Mouse (Mus musculus) adipocyte (in vitro differentiated cells): ENCODE measurements around the gene Brms1.
"Not testable (repeated sequence)": the region's sequence is repeated elsewhere in the genome, so short reads cannot be mapped to it uniquely, and the experiment has no call there.

Source experiments
- DNase-seq: peaks from one replicate; pipeline ENCODE4 v3.0.0-alpha.2; 2016; ENCODE audit warnings: low spot score

Brms1 gene

DNA sequence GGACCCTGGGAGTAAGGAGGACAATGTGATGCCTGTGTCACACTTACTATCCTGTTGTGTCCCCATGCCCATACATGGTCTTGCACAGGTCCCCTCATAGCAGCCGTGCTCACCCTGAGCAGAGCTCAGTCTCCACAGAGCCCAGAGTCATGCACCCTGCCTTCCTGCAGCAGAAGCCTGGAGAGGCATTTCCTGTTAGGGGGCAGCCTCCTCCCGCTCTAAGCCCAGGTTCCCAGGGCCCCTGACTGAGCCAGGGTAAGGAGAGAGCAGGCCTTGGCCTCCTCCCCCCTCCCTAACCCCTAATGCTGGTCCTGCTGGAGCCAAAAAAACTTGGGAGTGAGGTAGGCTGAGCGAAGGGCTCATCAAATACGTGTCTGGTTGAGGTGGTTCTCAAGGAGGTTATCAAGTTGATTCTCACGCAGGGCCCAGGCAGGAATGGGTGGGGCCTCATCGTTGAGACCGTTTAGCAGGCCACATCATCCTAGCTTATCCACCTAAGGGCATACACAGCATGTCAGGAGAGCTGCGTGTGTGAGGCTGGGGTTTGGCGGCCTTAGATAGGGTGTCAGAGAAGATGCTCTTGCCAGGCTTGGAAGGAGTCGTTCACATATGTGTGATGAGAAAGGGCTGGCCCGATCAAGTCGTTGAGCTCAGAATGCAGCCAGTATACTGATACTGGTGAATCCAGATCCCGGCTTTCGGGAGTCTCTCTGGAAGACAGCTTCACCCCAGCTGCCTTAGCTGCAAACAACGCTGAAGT is 26.1 kb downstream of the Brms1 start:
- DNase-seq = no peak

DNA sequence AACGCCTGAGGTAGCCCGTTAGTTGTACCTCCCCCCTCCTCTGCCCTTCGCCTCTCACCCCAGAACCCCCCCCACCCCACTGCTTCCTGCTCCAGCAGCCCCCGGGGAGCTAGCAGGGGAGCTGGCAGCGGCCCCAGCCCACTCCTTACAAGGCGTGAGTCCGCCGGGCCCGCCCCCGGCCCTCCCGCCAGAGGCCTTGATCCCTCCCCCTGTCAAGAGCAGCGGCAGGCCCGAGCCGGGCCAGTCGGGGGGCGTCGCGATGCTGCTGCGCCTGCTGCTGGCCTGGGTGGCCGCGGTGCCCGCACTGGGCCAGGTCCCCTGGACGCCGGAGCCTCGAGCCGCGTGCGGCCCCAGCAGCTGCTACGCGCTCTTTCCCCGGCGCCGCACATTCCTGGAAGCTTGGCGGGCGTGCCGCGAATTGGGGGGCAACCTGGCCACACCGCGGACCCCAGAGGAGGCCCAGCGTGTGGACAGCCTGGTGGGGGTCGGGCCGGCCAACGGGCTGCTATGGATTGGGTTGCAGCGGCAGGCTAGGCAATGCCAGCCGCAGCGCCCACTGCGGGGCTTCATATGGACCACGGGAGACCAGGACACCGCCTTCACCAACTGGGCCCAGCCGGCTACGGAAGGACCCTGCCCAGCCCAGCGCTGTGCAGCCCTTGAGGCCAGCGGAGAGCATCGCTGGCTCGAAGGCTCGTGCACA is 26.9 kb downstream of the Brms1 start, which contains the start of gene Cd248:
Cd248 (plus strand) TSS at position 212 of the 703 bp plus-strand sequence.
- DNase-seq = peak; percentile 56

DNA sequence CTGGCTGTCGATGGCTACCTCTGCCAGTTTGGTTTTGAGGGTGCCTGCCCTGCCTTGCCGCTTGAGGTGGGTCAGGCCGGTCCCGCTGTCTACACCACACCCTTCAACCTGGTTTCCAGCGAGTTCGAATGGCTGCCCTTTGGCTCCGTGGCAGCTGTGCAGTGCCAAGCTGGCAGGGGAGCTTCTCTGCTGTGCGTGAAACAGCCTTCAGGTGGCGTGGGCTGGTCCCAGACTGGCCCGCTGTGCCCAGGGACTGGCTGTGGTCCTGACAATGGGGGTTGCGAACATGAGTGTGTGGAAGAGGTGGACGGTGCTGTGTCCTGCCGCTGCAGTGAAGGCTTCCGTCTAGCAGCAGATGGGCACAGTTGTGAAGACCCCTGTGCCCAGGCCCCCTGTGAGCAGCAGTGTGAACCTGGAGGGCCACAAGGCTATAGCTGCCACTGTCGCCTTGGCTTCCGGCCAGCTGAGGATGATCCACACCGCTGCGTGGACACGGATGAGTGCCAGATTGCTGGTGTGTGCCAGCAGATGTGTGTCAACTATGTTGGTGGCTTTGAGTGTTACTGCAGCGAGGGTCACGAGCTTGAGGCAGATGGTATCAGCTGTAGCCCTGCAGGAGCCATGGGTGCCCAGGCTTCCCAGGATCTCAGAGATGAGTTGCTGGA is 27.5 kb downstream of the Brms1 start:
- peak; percentile 67 for DNase-seq

DNA sequence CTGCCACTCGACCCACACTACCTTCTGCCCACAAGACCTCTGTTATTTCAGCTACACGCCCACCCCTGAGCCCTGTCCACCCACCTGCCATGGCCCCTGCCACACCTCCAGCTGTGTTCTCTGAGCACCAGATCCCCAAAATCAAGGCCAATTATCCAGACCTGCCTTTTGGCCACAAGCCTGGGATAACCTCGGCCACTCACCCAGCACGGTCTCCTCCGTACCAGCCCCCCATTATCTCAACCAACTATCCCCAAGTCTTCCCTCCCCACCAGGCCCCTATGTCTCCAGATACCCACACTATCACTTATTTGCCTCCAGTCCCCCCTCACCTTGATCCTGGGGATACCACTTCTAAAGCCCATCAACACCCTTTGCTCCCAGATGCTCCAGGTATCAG is 28.3 kb downstream of the Brms1 start:
- DNase-seq = no peak

DNA sequence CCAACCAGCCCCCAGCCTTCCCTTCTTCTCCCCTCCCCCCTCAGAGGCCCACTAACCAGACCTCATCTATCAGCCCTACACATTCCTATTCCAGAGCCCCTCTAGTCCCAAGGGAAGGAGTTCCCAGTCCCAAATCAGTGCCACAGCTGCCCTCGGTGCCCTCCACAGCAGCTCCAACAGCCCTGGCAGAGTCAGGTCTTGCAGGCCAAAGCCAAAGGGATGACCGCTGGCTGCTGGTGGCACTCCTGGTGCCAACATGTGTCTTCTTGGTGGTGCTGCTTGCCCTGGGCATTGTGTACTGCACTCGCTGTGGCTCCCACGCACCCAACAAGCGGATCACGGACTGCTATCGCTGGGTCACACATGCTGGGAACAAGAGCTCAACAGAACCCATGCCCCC is 28.8 kb downstream of the Brms1 start:
- no peak for DNase-seq

DNA sequence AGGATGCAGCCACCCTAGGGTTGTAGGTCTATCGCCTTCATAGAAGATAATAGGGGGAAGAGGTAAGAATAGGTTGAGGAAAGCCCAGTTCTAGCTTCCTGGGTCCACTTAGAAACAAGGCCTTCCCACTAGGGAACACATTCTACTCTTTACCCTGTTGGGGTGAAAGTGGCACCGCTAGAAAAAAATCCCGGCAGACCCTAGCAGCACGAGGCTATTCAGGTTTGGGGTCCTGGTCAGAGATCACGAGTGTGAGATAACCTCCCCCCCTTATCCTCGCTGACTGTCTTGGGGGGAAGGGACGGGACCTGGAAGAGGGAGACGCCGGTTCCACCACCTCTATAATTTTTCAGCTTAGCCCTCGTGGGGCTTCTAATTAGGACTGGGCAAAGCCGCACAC is 29.9 kb downstream of the Brms1 start:
- DNase-seq = no peak

DNA sequence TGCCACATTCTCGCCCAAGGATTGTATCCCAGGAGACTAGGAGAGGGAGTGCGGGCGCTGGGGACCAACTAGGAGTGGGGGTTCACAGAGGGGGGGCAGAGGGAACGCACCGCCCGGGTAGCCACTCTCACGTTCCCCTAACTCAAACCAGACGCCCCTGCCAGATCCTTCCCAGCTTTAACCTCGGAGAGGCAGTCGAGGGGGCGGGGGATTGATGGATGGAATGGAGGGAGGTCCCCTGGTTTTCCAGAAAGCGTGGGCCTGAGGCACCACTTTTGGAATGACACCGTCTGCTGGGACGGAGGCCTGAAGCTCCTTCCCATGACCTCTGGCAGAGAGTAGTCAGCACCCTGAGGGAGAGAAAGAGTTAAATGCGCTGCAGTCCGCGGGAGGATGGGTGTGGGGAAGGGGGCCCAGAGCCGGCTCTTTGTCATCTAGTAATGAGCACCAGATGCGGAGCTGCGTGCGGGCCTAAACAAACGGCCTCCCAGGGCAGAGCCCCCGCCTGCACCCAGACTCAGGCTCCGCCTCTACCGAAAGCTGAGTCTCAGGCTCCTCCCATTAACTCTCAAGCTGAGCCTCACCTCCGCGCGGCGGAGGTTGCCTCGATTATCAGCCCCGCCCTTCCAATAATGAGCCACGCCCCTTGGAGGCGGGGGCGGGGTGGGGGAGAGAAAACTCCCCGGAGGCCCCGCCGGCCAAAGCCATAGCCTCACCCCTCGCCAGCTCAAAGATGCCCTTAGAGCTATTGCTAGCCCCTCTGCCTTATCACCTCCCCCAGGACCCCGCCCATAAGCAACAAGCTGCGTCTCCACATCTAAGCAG is 30.6 kb downstream of the Brms1 start:
- peak; percentile 89 for DNase-seq

DNA sequence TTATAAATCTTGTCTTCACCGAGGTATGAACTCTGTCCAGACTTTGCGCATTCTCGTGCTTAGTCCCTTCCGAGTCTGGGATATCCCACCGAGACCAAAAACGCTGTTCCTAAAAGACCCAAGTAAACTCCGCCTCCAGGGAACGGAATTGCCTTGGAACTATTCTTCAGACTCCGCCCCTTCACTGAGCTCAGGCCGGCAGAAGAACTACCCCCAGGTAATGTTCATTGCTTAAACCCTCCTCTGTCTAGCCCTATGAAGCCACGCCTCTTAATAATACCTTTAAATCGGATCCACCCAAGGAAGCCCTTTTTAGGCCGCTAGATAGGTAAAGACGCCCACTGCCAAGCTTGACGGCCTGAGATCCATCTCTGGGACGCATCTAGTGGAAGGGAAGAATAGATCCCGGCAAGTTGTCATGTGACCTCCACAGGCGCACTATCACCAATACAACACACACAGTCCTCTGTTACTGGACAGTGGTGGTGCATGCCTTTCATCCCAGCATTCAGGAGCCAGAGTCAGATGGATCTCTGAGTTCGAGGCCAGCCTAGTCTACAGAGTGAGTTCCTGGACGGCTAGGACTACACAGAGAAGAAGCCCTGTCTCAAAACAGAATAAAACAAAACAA is 31.4 kb downstream of the Brms1 start:
- peak; percentile 75 for DNase-seq

DNA sequence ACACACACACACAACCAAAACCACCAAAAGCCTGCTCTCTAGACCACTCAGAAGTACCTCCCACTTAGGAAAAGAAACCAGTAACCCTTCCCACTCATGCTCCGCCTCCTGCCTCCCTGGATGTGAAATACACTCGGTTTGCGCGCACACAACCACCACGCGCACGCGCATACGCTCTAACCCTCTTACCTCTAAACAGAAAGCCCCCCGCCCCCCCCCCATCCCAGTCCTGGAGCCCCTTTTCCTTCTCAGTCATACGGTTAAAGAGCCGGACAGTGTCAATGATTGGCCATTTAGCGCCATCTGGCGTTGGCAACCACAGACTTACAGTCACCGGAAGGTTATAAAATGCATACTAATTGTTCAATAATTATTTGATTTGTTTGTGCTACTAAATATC is 31.9 kb downstream of the Brms1 start:
- peak; percentile 76 for DNase-seq

DNA sequence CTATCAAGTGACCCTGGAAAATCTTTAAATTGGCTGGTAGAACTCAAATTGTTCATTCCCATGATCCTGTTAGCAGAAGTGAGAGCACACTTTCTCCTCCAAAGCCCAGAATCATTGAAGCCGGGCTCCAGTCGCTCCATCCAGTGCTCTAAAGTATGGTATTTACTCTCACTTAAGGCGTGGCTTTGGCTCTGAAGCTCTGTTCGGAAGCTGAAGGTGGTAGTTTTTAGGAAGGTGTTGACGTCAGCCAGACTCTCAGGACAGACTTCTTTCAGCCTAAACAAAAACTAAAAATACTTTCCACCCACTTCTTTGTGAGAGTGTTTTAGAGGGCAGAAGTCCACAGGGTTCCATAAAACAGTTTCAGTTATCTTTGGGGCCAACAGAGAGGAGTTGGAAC is 32.4 kb downstream of the Brms1 start:
- DNase-seq = no peak

DNA sequence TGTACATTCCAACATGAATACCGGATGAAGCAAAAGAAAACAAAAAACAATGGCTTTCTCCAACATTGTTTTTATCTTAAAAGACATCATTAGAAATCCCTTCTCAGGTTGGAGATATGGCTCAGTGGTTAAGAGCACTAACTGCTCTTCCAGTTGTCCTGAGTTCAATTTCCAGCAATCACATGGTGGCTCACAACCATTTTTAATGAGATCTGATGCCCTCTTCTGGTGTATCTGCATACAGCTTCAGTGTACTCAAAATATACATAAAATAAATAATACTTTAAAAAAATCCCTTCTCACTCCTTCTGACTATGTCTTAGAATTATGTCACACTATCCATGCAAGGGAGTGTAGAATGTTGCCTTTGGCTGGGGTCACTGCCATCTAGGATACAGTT is 38.1 kb downstream of the Brms1 start:
- no peak for DNase-seq

DNA sequence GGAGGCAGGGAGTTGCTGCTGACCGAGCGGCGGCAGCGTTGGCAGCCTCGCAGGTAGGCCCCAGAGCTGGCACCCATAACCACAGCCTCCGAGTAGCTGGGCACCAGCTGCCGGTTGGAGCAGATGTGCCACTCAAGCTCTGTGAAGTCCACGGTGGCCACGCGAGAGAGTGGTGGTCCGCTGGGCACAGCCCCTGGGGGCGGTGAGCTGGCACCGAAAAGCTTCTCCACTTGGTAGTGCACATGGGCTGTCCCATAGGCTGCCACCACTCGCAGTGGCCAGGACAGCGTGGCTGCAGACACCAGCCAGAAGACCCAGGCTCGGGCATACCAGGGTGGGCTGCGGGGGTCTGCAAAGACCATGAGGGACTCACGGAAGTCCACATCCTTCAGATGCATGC is 40.9 kb downstream of the Brms1 start:
- no peak for DNase-seq

DNA sequence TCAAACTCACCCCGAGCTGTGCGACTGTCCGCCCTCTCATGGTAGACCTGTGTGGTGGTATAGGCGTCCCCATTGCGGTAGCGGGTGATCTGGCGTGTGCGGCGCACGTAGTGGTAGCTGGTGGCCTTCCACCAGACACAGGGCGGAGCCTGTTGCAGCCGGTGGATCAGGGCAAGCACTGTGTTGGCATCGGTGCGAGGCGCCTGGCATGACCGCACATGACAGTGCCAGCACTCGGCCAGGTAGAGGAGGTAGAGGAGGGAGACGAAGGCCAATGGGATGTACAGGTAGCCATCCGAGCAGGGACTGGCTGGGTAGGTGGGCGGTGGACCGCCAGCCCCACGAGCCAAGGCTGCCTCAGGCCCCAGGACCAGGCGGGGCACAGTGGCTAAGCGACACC is 41.4 kb downstream of the Brms1 start:
- no peak for DNase-seq

DNA sequence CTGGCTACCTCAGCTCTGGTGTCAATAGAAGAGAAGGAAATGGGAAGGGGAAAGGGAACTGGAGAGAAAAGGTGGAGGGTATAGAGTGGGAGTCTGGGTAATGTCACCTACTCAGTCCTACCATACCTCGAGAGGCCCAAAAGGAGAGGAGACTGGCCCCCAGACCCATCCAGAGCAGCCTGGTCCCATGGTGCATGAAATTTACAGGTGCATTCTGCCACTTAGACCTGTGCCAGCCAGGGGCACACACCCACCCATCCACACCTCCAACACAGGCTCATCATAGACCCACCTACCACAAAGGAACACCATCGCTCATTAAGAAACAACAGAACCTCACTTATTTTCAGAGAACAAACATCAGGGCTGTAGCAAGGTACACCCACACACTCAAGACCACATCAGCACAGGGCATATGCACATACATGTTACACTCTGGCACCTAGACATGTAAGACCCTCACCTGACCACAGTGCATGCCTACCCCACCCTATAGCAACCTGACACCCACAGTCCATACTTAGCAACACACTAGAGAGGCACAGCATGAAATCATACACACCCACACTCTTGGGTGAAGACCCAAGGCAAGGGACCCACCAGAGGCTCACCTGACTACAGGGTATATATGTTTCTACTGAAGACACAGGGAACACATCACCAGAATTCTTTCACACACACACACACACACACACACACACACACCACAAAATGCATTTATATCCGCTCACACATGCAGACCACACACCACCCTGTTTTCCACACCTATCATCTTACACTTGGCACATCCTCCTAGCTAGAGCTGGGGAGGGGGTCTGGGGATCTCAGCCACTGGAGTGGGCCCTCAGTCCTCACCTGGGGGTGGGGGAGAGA is 43.0 kb downstream of the Brms1 start:
- no peak for DNase-seq

DNA sequence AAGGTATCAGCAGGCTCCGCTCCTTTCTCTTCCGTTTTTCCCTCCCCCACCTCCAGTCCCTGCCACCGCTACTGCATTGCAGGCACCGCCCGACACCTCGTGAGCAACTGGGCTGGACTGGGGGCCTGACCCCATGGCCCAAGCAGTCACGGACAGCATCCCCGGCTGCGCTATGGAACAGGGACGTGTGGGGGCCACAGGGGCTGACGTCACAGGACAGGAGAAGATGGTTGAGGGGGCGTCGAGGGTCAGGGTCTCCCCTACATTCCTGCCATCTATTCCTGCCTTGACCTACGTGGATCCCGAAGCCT is 43.6 kb downstream of the Brms1 start:
- no peak for DNase-seq

DNA sequence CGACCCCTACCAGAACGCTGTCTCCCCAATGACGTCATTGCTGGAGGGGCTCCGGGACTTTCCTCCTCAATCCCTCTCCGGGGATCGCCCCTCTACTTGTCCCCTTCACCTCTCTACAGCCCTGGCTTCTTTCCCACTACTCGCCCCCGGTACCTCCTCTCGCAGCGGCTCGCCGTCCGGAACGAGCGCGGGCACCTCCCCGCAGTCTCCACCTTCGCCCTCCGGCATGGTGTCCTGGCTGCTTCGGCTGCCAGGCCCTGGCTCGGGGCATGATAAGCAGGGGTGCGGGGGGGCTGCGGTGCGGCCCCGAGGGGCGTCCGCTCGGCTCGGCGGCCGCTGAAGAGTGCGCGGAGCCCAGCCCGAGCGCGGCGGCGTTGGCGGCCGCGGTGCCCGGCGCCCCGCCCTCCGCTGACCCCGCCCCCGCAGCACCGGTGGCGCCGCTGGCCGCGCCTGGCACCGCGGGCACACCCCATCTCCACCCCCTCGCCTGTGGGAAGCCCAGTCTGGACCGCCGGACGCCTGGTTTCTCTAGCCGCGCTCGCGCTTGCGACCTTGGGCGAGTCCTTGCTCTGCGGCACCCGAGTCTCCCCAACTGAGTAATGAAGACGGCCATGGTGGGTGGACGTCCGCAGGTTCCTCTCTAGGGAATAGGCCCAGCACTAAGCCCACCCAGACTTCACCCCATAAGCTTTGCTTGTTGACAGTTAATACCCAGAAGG is 44.1 kb downstream of the Brms1 start, which contains the start of gene Tmem151a:
Tmem151a (minus strand) TSS at position 387 of the 719 bp plus-strand sequence.
- no peak for DNase-seq

DNA sequence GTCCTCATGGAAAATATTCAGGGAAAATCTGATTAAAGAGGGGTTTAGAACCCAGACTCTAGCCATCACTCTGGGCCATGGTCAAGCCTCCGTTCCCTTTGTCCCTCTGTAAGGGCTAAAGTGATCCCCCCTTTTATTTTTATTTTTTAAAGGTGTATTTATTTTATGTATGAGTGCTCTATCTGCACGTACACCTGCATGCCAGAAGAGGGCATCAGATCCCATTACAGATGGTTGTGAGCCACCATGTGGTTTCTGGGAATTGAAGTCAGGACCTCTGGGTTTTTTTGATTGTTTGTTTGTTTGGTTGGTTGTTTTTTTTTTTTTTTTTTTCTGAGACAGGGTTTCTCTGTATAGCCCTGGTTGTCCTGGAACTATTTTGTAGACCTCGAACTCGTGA is 45.4 kb downstream of the Brms1 start:
- not testable (repeated sequence) for DNase-seq

DNA sequence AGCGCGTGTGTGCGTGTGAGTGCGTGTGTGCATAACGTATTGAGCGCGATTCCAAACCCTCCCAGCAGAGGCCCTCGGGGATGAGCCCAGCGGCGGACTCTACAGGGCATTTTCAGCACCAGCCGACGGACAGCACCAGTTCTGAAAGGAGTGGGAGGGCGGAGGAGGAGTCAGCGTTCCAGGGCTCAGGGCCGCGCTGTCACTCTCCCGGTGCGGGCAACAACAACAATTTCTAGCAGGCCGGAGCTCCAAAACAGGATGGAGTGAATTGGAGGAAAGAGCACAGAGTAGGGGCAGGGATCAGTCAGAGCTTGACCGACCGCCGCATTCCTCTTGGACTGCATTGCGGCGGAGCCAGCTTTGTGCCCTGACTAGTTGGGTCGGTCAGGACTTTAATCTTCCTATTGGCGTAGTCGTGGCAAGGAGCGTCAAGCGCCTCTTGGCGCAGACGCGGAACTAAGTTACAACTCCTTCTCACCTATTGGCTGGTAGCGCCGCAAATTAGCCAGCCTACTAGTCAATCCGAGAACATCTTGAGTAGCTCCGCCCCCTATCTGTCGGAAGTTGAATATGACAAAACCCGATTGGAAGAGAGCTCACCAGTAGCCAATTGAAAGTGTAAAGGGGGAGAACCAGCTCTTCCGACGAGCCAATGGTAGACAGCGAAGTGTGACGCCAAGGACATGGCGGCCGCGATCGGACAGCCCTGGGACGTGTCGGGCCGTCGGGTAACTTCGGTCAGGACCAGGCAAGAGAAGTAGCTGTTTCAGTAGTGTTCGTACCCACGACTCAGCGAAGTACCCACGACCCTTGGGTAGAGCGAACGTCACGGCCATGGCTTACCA is 47.0 kb downstream of the Brms1 start, which contains the start of gene Yif1a:
Yif1a (plus strand) TSS at position 655 of the 845 bp plus-strand sequence.
- peak; percentile 100 for DNase-seq

DNA sequence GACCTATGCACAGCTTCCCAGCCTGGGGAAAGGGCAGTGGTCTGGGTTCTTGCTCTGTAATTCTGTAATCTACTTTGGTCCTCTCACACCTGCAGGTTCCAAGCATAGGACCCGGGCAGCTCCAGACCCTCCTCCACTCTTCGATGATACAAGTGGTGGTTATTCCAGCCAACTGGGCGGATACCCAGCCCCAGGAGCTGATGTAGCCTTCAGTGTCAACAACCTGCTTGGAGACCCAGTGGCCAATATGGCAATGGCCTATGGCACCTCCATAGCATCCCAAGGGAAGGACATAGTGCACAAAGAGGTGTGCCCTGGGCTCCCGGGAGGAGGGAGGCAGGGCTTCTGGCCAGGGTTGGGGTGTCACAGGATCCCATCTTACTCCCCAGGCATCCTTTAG is 48.2 kb downstream of the Brms1 start:
- DNase-seq = no peak
